Mouse (Mus musculus) forebrain, embryonic 12.5 days (tissue): ENCODE data around the gene Apom. TPM values are rescaled to one million over a fixed set of nuclear protein-coding genes. Genes with fewer than 3 reads are reported as not detected.

Experiments
- ATAC-seq: fragments of 200-750 bp; cut with Nextera tagmentation; 2 replicates; pipeline ENCODE4 v1.8.0; 2017; ENCODE audit warnings: moderate TSS enrichment; ENCODE audit not compliant: low FRiP score
- H3K27ac ChIP-seq: fragments of 300-500 bp; sonication (generic); 2 replicates; pipeline ENCODE4 v1.5.1; 2016; ENCODE audit warnings: mild to moderate bottlenecking
- H3K27me3 ChIP-seq: fragments of 300-500 bp; sonication (generic); 2 replicates; pipeline ENCODE4 v1.6.1; 2016; ENCODE audit warnings: mild to moderate bottlenecking
- H3K36me3 ChIP-seq: fragments of 300-500 bp; sonication (generic); replicated peaks from 2 replicates; pipeline ENCODE4 v1.6.1; 2016; ENCODE audit warnings: mild to moderate bottlenecking
- H3K4me1 ChIP-seq: fragments of 300-500 bp; sonication (generic); 2 replicates; pipeline ENCODE4 v1.6.1; 2016
- H3K4me2 ChIP-seq: fragments of 300-500 bp; sonication (generic); 2 replicates; pipeline ENCODE4 v1.6.1; 2016; ENCODE audit warnings: mild to moderate bottlenecking, moderate library complexity
- H3K4me3 ChIP-seq: fragments of 300-500 bp; sonication (generic); replicated peaks from 2 replicates; pipeline ENCODE4 v1.5.1; 2016; ENCODE audit warnings: mild to moderate bottlenecking
- H3K9ac ChIP-seq: fragments of 300-500 bp; sonication (generic); 2 replicates; pipeline ENCODE4 v1.6.1; 2016; ENCODE audit warnings: mild to moderate bottlenecking
- H3K9me3 ChIP-seq: fragments of 300-500 bp; sonication (generic); 2 replicates; pipeline ENCODE4 v1.6.1; 2016
- WGBS: fragments of 180-500 bp; shearing (Covaris S2); methylation state at CpG from one replicate; pipeline ENCODE4 v1.1.7; 2016; 5-methylcytosine and 5-hydroxymethylcytosine counted together
- polyA plus RNA-seq: library from polyadenylated mRNA; unstranded; fragments of >200 nt; fragmentation: Nextera tagmentation; extraction: Ambion mirVana; gene quantifications from 2 replicates; pipeline ENCODE4 v1.2.1, GENCODE M21; 2016

Apom gene
- polyA plus RNA-seq, 1 experiment from 2014 or later, result 0.63 TPM

GRCm38 (mm10) chr17:35121871-35122303 lies 10.0 kb downstream of the Apom start, which contains the start of gene Csnk2b:
TSS of gene Csnk2b (minus strand) at chr17:35122053.
- under 1% methylated on average over 19 of the region's 19 CpGs for WGBS
- peak; percentile 62 for ATAC-seq

DNA sequence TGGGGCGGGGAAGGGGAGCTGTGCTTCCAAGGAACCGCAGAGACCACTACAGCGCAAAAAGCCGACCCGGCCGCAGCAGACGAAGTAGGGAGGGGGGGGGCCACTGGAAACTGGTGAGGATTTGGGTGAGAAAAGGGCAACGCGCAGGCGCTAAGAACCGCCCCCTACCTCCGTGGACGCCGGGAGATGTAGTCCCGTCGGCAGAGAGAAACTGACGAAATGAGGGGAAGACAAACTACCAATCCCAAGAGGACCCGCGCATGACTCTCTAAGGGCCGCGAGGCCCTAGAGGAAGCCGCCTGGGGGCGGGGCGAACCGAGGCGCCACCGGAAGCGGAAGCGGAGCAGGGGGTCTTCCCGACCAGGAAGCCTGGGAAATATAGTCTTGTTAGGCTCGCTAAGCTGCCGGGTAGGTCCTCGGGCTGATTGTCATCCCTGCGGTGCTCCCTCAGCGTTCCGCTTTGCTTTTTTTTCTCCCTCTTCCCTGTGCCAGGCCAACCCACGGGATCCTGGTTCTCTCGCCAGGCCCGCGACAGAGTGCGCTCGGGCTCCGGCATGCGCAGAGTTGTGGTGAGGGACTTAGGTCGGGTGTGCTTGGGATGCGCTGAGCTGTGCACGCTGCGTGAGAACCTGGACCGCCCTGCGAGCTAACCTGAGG lies 10.6 kb downstream of the Apom start, which contains the start of gene Gpank1:
Gene Gpank1 (plus strand): TSS at position 313 of the 657 bp plus-strand sequence.
- Histone ChIP-seq H3K9ac (peak within 1 kb of the TSS; percentile 98), H3K27me3 (no peaks in the 10 kb centered on the region), H3K9me3 (no peaks in the 10 kb centered on the region), H3K4me3 (peak within 1 kb of the TSS; percentile 98), H3K27ac (peak within 1 kb of the TSS; percentile 94), H3K36me3 (peaks cover 47% of the 10 kb centered on the region), H3K4me1 (peaks cover 27% of the 10 kb centered on the region), H3K4me2 (peak within 1 kb of the TSS; percentile 94)
- peak; percentile 95 for ATAC-seq
- WGBS, result 1% methylated on average over 49 of the region's 50 CpGs

More at GRCm38 (mm10) chr17:35121871-35122303, 10.0 kb downstream of the Apom start, which contains the start of gene Csnk2b:
- Histone ChIP-seq H3K4me3 (peak within 1 kb of the TSS; percentile 98), H3K27me3 (no peaks in the 10 kb centered on the region), H3K9me3 (no peaks in the 10 kb centered on the region), H3K27ac (peak within 1 kb of the TSS; percentile 94), H3K9ac (peak within 1 kb of the TSS; percentile 98), H3K4me1 (peaks cover 33% of the 10 kb centered on the region), H3K4me2 (peak within 1 kb of the TSS; percentile 94), H3K36me3 (peaks cover 43% of the 10 kb centered on the region)

- Histone ChIP-seq H3K9ac (peak overlapping the region; percentile 98), H3K27me3 (no peaks in the 10 kb centered on the region), H3K4me2 (peak overlapping the region; percentile 94), H3K9me3 (no peaks in the 10 kb centered on the region), H3K27ac (peak overlapping the region; percentile 70), H3K4me1 (peaks cover 24% of the 10 kb centered on the region), H3K4me3 (peak overlapping the region; percentile 98), H3K36me3 (peaks cover 52% of the 10 kb centered on the region)
- under 1% methylated on average over 33 of the region's 33 CpGs for WGBS
- no peak for ATAC-seq
These were observed 11.1 kb downstream of the Apom start for GRCm38 (mm10) chr17:35120745-35121142.

DNA sequence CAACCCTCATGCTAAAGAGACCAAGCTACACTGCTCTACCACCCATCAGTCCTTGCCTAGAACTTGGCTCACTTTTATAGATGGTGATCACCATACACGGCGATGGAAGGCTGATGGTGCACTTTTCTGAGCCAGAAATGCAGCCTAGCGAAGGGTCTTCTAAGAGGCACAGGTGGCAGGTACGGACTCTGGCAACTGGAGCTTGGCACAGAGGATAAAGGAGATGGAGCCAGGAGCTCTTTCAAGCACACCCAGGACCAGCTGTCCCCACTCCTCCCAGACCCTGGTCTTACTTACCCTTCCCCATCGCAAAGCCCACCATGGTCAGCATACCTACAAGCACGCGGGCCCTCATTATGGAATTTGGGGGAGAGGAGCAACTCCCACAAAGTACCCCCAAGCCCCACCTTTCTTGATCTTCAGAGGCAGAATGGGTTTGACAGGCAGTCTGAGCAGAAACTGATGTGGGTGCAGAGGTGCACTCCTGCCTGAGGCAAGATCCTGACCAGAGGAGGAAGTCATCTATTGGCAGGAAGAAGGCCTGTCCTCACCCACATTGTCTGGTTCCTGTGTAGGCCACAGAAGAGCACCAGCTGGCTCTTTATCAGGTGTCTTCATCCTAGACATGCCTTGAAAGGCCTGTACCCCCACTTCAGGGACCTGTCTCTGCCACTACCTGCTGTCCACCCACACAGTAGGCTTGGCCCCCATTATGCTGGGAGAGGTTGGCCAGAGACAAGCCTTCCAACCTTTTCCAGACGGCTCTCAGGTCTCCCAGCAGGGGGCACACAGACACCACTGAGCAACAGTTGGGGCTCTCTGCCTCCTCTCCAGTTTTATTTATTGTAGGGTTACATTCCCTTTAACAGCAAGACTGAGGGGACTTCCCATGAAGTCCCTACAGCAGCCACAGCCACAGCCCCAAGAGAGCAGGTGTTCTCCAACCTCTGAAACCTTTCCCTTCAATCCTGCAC lies 16.5 kb downstream of the Apom start, which contains the start of gene Ly6g5b:
Gene Ly6g5b (minus strand): TSS at position 383 of the 974 bp plus-strand sequence.
- WGBS, result 88% methylated on average over 8 of the region's 8 CpGs
- peaks cover 54% of the 10 kb centered on the region for H3K36me3 ChIP-seq
- H3K27ac ChIP-seq, result no peak within 1 kb of the TSS
- H3K4me1 ChIP-seq, result peaks cover 8% of the 10 kb centered on the region
- no peak for ATAC-seq
- no peak within 1 kb of the TSS for H3K4me3 ChIP-seq
- no peak within 1 kb of the TSS for H3K9ac ChIP-seq
- no peaks in the 10 kb centered on the region for H3K9me3 ChIP-seq
- H3K4me2 ChIP-seq, result no peak within 1 kb of the TSS
- H3K27me3 ChIP-seq, result no peaks in the 10 kb centered on the region; the same call in 1 of the 2 replicates

- 83% methylated on average over 9 of the region's 9 CpGs for WGBS
These were observed 20.1 kb downstream of the Apom start for GRCm38 (mm10) chr17:35111774-35112173.

DNA sequence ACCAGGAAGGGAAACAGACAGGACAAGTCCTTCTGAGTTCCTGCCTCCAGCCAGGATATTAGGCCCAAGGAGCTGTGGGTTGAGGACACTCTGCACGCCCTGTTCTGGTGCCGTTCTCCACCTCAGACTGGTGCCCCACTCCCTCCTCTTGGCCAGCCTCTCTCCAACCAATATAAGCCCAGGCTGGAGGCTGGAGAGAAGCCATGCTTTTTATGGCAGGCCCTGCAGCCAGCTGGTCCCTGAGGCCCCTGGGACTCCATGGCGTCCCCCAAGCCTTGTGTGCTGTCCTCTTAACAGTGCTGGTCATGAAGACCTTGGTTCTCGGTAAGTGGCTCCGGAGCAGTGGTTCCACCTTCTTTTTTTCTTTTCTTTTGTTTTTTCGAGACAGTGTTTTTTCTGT lies 23.8 kb downstream of the Apom start, which contains the start of gene Ly6g5c:
Gene Ly6g5c (plus strand): TSS at position 183 of the 400 bp plus-strand sequence.
- ATAC-seq, result no peak
- 90% methylated on average over 6 of the region's 6 CpGs for WGBS
- Histone ChIP-seq H3K36me3 (peaks cover 9% of the 10 kb centered on the region), H3K9me3 (no peaks in the 10 kb centered on the region), H3K4me1 (peaks cover 8% of the 10 kb centered on the region; the same call in 1 of the 2 replicates), H3K27ac (no peak within 1 kb of the TSS), H3K27me3 (no peaks in the 10 kb centered on the region; the same call in 1 of the 2 replicates), H3K4me2 (no peak within 1 kb of the TSS), H3K4me3 (no peak within 1 kb of the TSS), H3K9ac (no peak within 1 kb of the TSS)

More at GRCm38 (mm10) chr17:35111774-35112173, 20.1 kb downstream of the Apom start:
- Histone ChIP-seq H3K4me3 (no peak overlapping the region), H3K27me3 (no peaks in the 10 kb centered on the region; the same call in 1 of the 2 replicates), H3K9ac (no peak overlapping the region), H3K4me2 (no peak overlapping the region), H3K27ac (no peak overlapping the region), H3K9me3 (no peaks in the 10 kb centered on the region), H3K36me3 (peaks cover 30% of the 10 kb centered on the region), H3K4me1 (no peaks in the 10 kb centered on the region)
- ATAC-seq, result no peak

- WGBS, result 60% methylated on average over 3 of the region's 3 CpGs
- H3K9me3 ChIP-seq, result no peaks in the 10 kb centered on the region
- peaks cover 8% of the 10 kb centered on the region; the same call in 1 of the 2 replicates for H3K4me1 ChIP-seq
- no peak overlapping the region; the same call in 1 of the 2 replicates for H3K4me2 ChIP-seq
- peaks cover 25% of the 10 kb centered on the region for H3K36me3 ChIP-seq
- ATAC-seq, result no peak
- H3K27me3 ChIP-seq, result no peaks in the 10 kb centered on the region; the same call in 1 of the 2 replicates
- H3K27ac ChIP-seq, result no peak overlapping the region
- H3K4me3 ChIP-seq, result no peak overlapping the region
- 0 out of 2 replicates have a peak overlapping the region, but pooled peaks have one; percentile 29 for H3K9ac ChIP-seq
These were observed 25.3 kb downstream of the Apom start for GRCm38 (mm10) chr17:35106522-35106921.

- no peaks in the 10 kb centered on the region for H3K27me3 ChIP-seq
- H3K4me3 ChIP-seq, result no peak overlapping the region; the same call in 1 of the 2 replicates
- 23% methylated on average over 13 of the region's 13 CpGs for WGBS
- no peak overlapping the region for H3K27ac ChIP-seq
- peaks cover 8% of the 10 kb centered on the region; the same call in 1 of the 2 replicates for H3K4me1 ChIP-seq
- ATAC-seq, result peak; percentile 51
- H3K36me3 ChIP-seq, result peaks cover 31% of the 10 kb centered on the region
- H3K9ac ChIP-seq, result peak overlapping the region; percentile 29; the same call in 1 of the 2 replicates
- peak overlapping the region; percentile 42 for H3K4me2 ChIP-seq
- no peaks in the 10 kb centered on the region for H3K9me3 ChIP-seq
These were observed 26.0 kb downstream of the Apom start for GRCm38 (mm10) chr17:35105740-35106389.

DNA sequence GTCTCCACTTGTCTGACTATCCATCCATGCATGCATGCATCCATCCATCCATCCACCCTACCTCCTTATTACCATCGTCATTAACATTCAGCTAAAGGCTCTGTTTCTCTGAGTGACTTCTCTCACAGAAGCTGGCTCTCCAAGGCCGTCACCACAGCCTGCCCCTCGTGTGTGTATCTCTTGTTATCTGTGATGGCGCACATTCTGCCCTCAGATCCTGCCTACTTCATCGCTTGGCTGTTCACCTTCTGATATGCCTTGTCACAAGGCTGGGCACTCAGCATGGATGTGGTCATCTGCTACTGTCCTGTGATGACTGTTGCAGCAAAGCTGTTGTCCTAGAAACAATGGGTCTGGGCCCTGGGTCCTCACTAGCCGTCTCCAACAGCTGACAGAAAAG lies 27.1 kb downstream of the Apom start:
- ATAC-seq, result no peak
- H3K9me3 ChIP-seq, result no peaks in the 10 kb centered on the region
- no peak overlapping the region for H3K27ac ChIP-seq
- H3K4me2 ChIP-seq, result no peak overlapping the region
- 84% methylated on average over 6 of the region's 6 CpGs for WGBS
- H3K9ac ChIP-seq, result no peak overlapping the region
- H3K4me1 ChIP-seq, result peaks cover 8% of the 10 kb centered on the region; the same call in 1 of the 2 replicates
- H3K27me3 ChIP-seq, result no peaks in the 10 kb centered on the region
- no peak overlapping the region for H3K4me3 ChIP-seq
- peaks cover 42% of the 10 kb centered on the region for H3K36me3 ChIP-seq

DNA sequence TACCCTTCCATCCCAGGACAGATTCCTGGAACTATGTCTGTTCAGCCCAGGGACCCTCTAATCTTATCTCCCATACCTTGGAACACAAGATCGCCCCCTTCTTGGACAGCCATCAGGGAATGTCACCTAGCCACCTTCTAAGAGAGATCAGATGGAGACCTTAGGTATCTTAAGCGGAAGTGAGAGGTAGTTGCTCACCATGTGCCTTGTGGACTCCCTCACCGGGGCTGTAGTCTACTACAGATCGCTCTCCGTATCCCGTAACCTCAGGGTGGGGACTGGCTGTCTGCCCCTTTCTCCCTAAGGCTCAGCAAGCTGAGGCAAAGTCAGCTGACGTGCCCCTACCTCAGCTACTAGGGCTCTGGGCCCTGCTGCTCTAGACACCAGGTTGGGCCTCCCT lies 27.8 kb downstream of the Apom start:
- H3K27me3 ChIP-seq, result no peaks in the 10 kb centered on the region
- peaks cover 8% of the 10 kb centered on the region; the same call in 1 of the 2 replicates for H3K4me1 ChIP-seq
- H3K27ac ChIP-seq, result no peak overlapping the region
- no peaks in the 10 kb centered on the region for H3K9me3 ChIP-seq
- H3K4me3 ChIP-seq, result no peak overlapping the region
- peaks cover 49% of the 10 kb centered on the region for H3K36me3 ChIP-seq
- no peak overlapping the region for H3K9ac ChIP-seq
- ATAC-seq, result no peak
- 91% methylated on average over 7 of the region's 7 CpGs for WGBS
- H3K4me2 ChIP-seq, result no peak overlapping the region

GRCm38 (mm10) chr17:35103221-35103690 lies 28.6 kb downstream of the Apom start:
- H3K4me1 ChIP-seq, result peaks cover 8% of the 10 kb centered on the region; the same call in 1 of the 2 replicates
- peaks cover 57% of the 10 kb centered on the region for H3K36me3 ChIP-seq
- H3K9me3 ChIP-seq, result no peaks in the 10 kb centered on the region
- no peaks in the 10 kb centered on the region for H3K27me3 ChIP-seq
- H3K4me2 ChIP-seq, result no peak overlapping the region
- H3K4me3 ChIP-seq, result no peak overlapping the region
- no peak for ATAC-seq
- H3K9ac ChIP-seq, result no peak overlapping the region
- 79% methylated on average over 6 of the region's 6 CpGs for WGBS
- no peak overlapping the region for H3K27ac ChIP-seq
